Mouse (Mus musculus) small intestine, adult 2 months (tissue): Measurements from ENCODE around the gene Slc16a11.

Experiments used
- CTCF ChIP-seq: fragments of 200-500 bp; IDR thresholded peaks from 2 replicates; pipeline ENCODE4 v1.5.1; 2012; ENCODE audit warnings: low read depth, mild to moderate bottlenecking, control low read depth, inconsistent platforms, low read length, moderate library complexity, mixed read lengths; ENCODE audit not compliant: insufficient replicate concordance, insufficient read length; ENCODE audit errors: extremely low read depth
- POLR2A ChIP-seq: fragments of 200-500 bp; IDR thresholded peaks from 2 replicates; pipeline ENCODE4 v1.6.1; 2012; ENCODE audit warnings: low read depth, mild to moderate bottlenecking, control low read depth, inconsistent platforms, low read length, moderate library complexity

DNA sequence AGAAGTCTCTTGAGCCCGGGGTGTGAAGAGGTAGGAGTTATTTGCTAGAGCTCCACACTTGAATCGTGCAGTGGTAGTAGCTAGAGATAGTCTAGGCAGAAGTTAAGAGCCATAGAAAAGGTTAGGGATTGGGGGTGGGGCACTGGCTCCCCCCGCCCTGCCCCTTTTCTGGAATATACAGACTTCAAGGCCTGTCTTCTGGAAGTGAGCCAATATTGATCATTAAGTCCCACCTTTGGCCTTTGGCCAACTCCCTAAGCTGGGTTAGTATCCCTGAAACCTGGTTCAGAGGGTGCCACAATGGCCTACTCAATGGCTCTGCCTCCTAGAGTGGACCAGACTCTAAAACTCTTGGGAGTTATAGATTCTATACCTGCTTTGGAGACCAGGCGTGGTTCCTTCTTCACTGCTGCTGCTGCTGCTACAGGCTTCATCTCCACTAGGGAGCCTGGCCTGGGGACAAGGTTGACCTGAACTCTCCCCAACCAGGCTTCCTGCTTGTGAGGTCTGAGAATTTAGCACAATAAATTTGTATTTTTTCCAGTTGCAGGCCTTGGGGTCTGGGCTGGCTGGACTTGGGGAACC lies 15.2 kb downstream of the Slc16a11 start:
- TF ChIP-seq POLR2A (no peak), CTCF (no peak)
